Mouse (Mus musculus) spleen, adult 2 months (tissue): ENCODE measurements around the gene Pou2f3.

Experiments
- CTCF ChIP-seq: fragments of 200-500 bp; IDR thresholded peaks from 2 replicates; pipeline ENCODE4 v1.5.1; 2011; ENCODE audit warnings: mild to moderate bottlenecking, inconsistent platforms; ENCODE audit not compliant: insufficient read depth, insufficient read length, insufficient replicate concordance; ENCODE audit errors: extremely low read depth
- POLR2A ChIP-seq: fragments of 200-500 bp; IDR thresholded peaks from 2 replicates; pipeline ENCODE4 v1.6.1; 2011; ENCODE audit warnings: low read depth, low read length, inconsistent platforms

- TF ChIP-seq CTCF: no peak
- no peak for TF ChIP-seq POLR2A
Measured at GRCm38 (mm10) chr9:43238631-43239545, 28.7 kb upstream of the Pou2f3 start.
